16 mouse cellular contexts compared by ENCODE assay signal in the genomic region with DNA sequence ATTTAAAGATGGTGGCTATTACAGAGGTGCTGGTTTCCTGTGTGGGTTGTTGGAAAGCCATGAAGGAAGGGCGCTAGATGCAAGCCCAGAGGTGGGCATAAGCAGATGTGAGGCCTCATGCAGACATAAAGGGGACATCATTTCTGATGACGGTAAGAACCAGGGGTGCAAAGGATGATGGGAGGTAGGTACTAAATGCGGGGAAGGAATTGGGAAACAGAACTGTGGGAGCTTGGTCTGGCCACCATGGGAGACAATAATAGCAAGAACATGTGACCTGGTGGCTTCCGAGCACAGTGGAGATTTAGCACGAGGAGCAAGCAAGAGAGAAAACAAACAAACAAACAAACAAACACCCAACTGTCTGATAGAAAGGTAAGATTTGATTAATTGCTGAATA.
"Had no signal": no experiment of that assay in that cellular context is flagged by ENCODE, and none has a peak within 500 bp of the region (broad histone marks: within the 10 kb centered on the region; RNA-seq: fewer than 3 reads in every experiment).

No protein-coding gene starts in this region.

- ATAC-seq: hindbrain, embryonic 16.5 days; intestine, embryonic 15.5 days; intestine, postnatal 0 days; liver, embryonic 12.5 days had no signal

- DNase-seq: gastrocnemius, adult 2 months; gastrocnemius, postnatal 10 days; gastrocnemius, postnatal 25 days; heart, adult 2 months; heart, postnatal 14 days; heart, postnatal 4 days; kidney, adult 18-20 months; kidney, adult 8-10 months; kidney, postnatal 10 days; kidney, postnatal 25 days; kidney, postnatal 4 days; left cerebral cortex, postnatal 4 days had no signal
